Mouse (Mus musculus) CH12.LX (cell line): Measurements from ENCODE around the gene Hoxb8. TPM values are rescaled to one million over a fixed set of nuclear protein-coding genes. Genes with fewer than 3 reads are reported as not detected.

Source experiments
- DNase-seq: peaks from one replicate; pipeline ENCODE4 v3.0.0-alpha.2; 2013; ENCODE audit errors: extremely low read depth
- H3K27ac ChIP-seq: 2 replicates; pipeline ENCODE4 v1.5.1; 2012; ENCODE audit warnings: low read depth, mild to moderate bottlenecking, control low read depth, moderate library complexity; ENCODE audit not compliant: insufficient read depth
- H3K27me3 ChIP-seq: replicated peaks from 2 replicates; pipeline ENCODE3; 2012; ENCODE audit warnings: inconsistent platforms
- H3K36me3 ChIP-seq, 2 experiments: replicated peaks in 1 of 2; 2 replicates each; pipeline versions ENCODE3 to v1.6.1; 2012; ENCODE audit warnings: inconsistent platforms in 1 of 2, low read length in 1 of 2, mild to moderate bottlenecking in 1 of 2, mixed read lengths in 1 of 2, moderate library complexity in 1 of 2; ENCODE audit not compliant: control insufficient read depth in 1 of 2, insufficient read depth in 1 of 2
- H3K4me1 ChIP-seq, 2 experiments: 2 replicates each; pipeline ENCODE4 v1.6.1; 2012; ENCODE audit warnings: inconsistent platforms in 1 of 2, moderate library complexity in 1 of 2; ENCODE audit not compliant: insufficient read depth in 2 of 2, control insufficient read depth in 1 of 2
- H3K4me2 ChIP-seq: 2 replicates; pipeline ENCODE4 v1.6.1; 2012; ENCODE audit warnings: low read depth, mild to moderate bottlenecking, control low read depth; ENCODE audit not compliant: poor library complexity, insufficient read depth, severe bottlenecking
- H3K4me3 ChIP-seq, 3 experiments: fragments of 150-350 bp in 1 of 3; sonication (generic) in 1 of 3; replicated peaks in 1 of 3; 2 replicates each; pipeline versions ENCODE3 to v1.5.1; 2011 to 2012; ENCODE audit warnings: low read depth in 2 of 3, low read length in 2 of 3, mild to moderate bottlenecking in 2 of 3, moderate library complexity in 2 of 3, control low read depth in 1 of 3, improper control_type of control experiment in 1 of 3, inconsistent platforms in 1 of 3, mixed read lengths in 1 of 3; ENCODE audit not compliant: poor library complexity in 1 of 3
- H3K79me2 ChIP-seq: replicated peaks from 2 replicates; pipeline ENCODE4 v1.6.1; 2012; ENCODE audit warnings: mild to moderate bottlenecking, moderate library complexity; ENCODE audit not compliant: control insufficient read depth, poor library complexity, insufficient read depth, severe bottlenecking; ENCODE audit errors: extremely low read depth
- H3K9ac ChIP-seq: 2 replicates; pipeline ENCODE4 v1.6.1; 2012; ENCODE audit warnings: low read depth, mild to moderate bottlenecking, control low read depth, moderate library complexity; ENCODE audit not compliant: insufficient read depth
- H3K9me3 ChIP-seq: replicated peaks from 2 replicates; pipeline ENCODE3; 2012; ENCODE audit warnings: low read length, inconsistent platforms, mixed read lengths
- CHD1 ChIP-seq: IDR thresholded peaks from 2 replicates; pipeline ENCODE4 v1.6.1; 2012; ENCODE audit warnings: low read depth, low read length, improper control_type of control experiment, inconsistent platforms
- CTCF ChIP-seq, 2 experiments: IDR thresholded peaks in 1 of 2; conservative IDR thresholded peaks in 1 of 2; 2 replicates each; pipeline ENCODE4 v1.5.1; 2011 to 2012; ENCODE audit warnings: low read depth in 2 of 2, low read length in 2 of 2, improper control_type of control experiment in 1 of 2, inconsistent platforms in 1 of 2, mild to moderate bottlenecking in 1 of 2, moderate library complexity in 1 of 2
- E2F4 ChIP-seq: IDR thresholded peaks from 2 replicates; pipeline ENCODE4 v1.6.1; 2011; ENCODE audit warnings: low read depth, low read length, improper control_type of control experiment; ENCODE audit not compliant: insufficient replicate concordance
- EP300 ChIP-seq: IDR thresholded peaks from 2 replicates; pipeline ENCODE4 v1.6.1; 2011; ENCODE audit warnings: low read length, improper control_type of control experiment
- GABPA ChIP-seq: IDR thresholded peaks from 2 replicates; pipeline ENCODE4 v1.6.1; 2012; ENCODE audit warnings: low read depth, low read length, improper control_type of control experiment, inconsistent platforms; ENCODE audit not compliant: insufficient replicate concordance
- HCFC1 ChIP-seq: IDR thresholded peaks from 2 replicates; pipeline ENCODE4 v1.6.1; 2012; ENCODE audit warnings: low read depth, mild to moderate bottlenecking, inconsistent platforms, low read length, improper control_type of control experiment
- JUND ChIP-seq: conservative IDR thresholded peaks from 2 replicates; pipeline ENCODE4 v1.6.1; 2011; ENCODE audit warnings: low read depth, low read length, improper control_type of control experiment
- KAT2A ChIP-seq: IDR thresholded peaks from 2 replicates; pipeline ENCODE4 v1.6.1; 2012; ENCODE audit warnings: low read length, improper control_type of control experiment, inconsistent platforms; ENCODE audit not compliant: insufficient replicate concordance
- MAX ChIP-seq: IDR thresholded peaks from 2 replicates; pipeline ENCODE4 v1.6.1; 2011; ENCODE audit warnings: low read length, improper control_type of control experiment
- NELFE ChIP-seq: IDR thresholded peaks from 2 replicates; pipeline ENCODE4 v1.6.1; 2011; ENCODE audit warnings: low read depth, low read length, improper control_type of control experiment
- PAX5 ChIP-seq: IDR thresholded peaks from 2 replicates; pipeline ENCODE4 v1.6.1; 2012; ENCODE audit warnings: low read length, inconsistent platforms, mixed read lengths
- POLR2AphosphoS2 ChIP-seq: IDR thresholded peaks from 2 replicates; pipeline ENCODE4 v1.6.1; 2011; ENCODE audit warnings: low read depth, low read length, improper control_type of control experiment
- RAD21 ChIP-seq: IDR thresholded peaks from 2 replicates; pipeline ENCODE4 v1.6.1; 2011; ENCODE audit warnings: low read depth, mild to moderate bottlenecking, low read length, improper control_type of control experiment, moderate library complexity
- RCOR1 ChIP-seq: conservative IDR thresholded peaks from 2 replicates; pipeline ENCODE4 v1.6.1; 2012; ENCODE audit warnings: low read depth, mild to moderate bottlenecking, inconsistent platforms, low read length, improper control_type of control experiment
- TCF12 ChIP-seq: IDR thresholded peaks from 2 replicates; pipeline ENCODE4 v1.6.1; 2014; ENCODE audit warnings: low read depth, mild to moderate bottlenecking, inconsistent platforms, low read length, improper control_type of control experiment
- USF1 ChIP-seq: IDR thresholded peaks from 2 replicates; pipeline ENCODE4 v1.6.1; 2014; ENCODE audit warnings: low read depth, mild to moderate bottlenecking, inconsistent platforms, low read length, improper control_type of control experiment
- ZC3H11A ChIP-seq: IDR thresholded peaks from 2 replicates; pipeline ENCODE4 v1.6.1; 2012; ENCODE audit warnings: low read depth, mild to moderate bottlenecking, inconsistent platforms, low read length, improper control_type of control experiment
- ZNF384 ChIP-seq: IDR thresholded peaks from 2 replicates; pipeline ENCODE4 v1.6.1; 2012; ENCODE audit warnings: low read depth, low read length, improper control_type of control experiment, inconsistent platforms
- dilution Hi-C: fragments of 300-500 bp; cut with MboI; formaldehyde crosslinking; loops from 2 replicates; pipeline ENCODE4 v1.14.3; 2020; ENCODE audit warnings: low sequenced_read_pairs; ENCODE audit not compliant: extremely low pct_unique_long_range_greater_than_20kb, extremely low pct_ligation_motif_present
- in situ Hi-C: fragments of 300-500 bp; cut with MboI; formaldehyde crosslinking; loops from 3 replicates; pipeline ENCODE4 v1.14.3; 2019; ENCODE audit warnings: low sequenced_read_pairs, low pct_ligation_motif_present, low pct_unique_long_range_greater_than_20kb, mixed read lengths
- polyA plus RNA-seq: library from polyadenylated mRNA; unstranded; fragments of >175 nt; gene quantifications from 2 replicates; pipeline ENCODE4 v1.2.1, GENCODE M21; 2012; ENCODE audit warnings: low read depth; ENCODE audit not compliant: insufficient read length
- total RNA-seq, 2 experiments: library from RNA; depleted of rRNA; stranded (reverse); fragments of 300-350 nt in 1 of 2; fragments of >200 nt in 1 of 2; gene quantifications; 2 replicates each; pipeline ENCODE4 v1.2.3; 2012 to 2014

The Hoxb8 gene
- total and polyA plus RNA-seq, 3 experiments, result not detected

DNA sequence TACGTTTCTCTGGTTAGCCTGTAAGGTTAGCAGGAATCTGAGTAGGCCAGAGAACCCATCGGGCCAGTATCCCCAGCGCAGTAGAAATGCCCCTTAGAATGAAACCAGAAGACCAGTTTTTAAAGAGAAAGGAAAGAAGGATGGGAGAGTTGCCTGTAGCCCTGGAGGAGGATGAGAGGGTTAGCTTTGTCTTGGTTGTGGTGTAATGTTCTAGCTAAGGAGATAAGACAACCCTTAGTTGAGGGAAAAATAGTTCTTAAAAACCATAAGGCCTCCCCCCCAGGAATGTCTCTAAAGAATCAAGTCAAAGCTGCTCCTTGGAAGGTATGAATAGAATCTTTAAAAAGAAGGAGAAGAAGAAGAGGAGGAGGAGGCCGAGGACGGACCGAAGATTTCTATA, 41.0 kb downstream of the Hoxb8 start:
- H3K9ac ChIP-seq, result no peak overlapping the region
- peaks cover 3 to 11% of the 10 kb centered on the region in 2 experiments; a peak in 2 of 4 replicates for H3K4me1 ChIP-seq
- H3K4me3 ChIP-seq, result no peak overlapping the region
- in situ Hi-C loops, result loop anchor here (25.0 kb wide), 1 partner anchor 215 kb away; no protein-coding TSS in a partner anchor
- no peaks in the 10 kb centered on the region for H3K27me3 ChIP-seq
- TF ChIP-seq CHD1, result no peak
- no peak for TF ChIP-seq RAD21
- TF ChIP-seq RCOR1, result no peak
- TF ChIP-seq POLR2AphosphoS2, result no peak
- no peak for TF ChIP-seq USF1
- no peak for TF ChIP-seq PAX5
- TF ChIP-seq TCF12, result no peak
- dilution Hi-C loops, result no loop called here
- no peaks in the 10 kb centered on the region for H3K79me2 ChIP-seq
- no peaks in the 10 kb centered on the region for H3K9me3 ChIP-seq
- no peak overlapping the region for H3K27ac ChIP-seq
- no peak overlapping the region for H3K4me2 ChIP-seq
- peaks cover 0 to 11% of the 10 kb centered on the region in 2 experiments for H3K36me3 ChIP-seq
- no peak for DNase-seq

- in situ Hi-C loops, result loop anchor here (25.0 kb wide), 1 partner anchor 214 kb away; no protein-coding TSS in a partner anchor
- Histone ChIP-seq H3K27me3 (no peaks in the 10 kb centered on the region), H3K36me3 (peaks cover 0 to 11% of the 10 kb centered on the region in 2 experiments), H3K27ac (no peak within 1 kb of the TSS), H3K4me3 (no peak within 1 kb of the TSS), H3K9me3 (no peaks in the 10 kb centered on the region), H3K9ac (no peak within 1 kb of the TSS), H3K4me2 (no peak within 1 kb of the TSS), H3K79me2 (no peaks in the 10 kb centered on the region), H3K4me1 (peaks cover 0 to 7% of the 10 kb centered on the region in 2 experiments; a peak in 2 of 4 replicates)
- dilution Hi-C loops, result no loop called here
- TF ChIP-seq CTCF (conservative IDR thresholded peaks at IDR 0.05 in 1 of 2, IDR thresholded peaks at IDR 0.05 in 1 of 2; ENCODE audit: low read depth in 2 of 2, low read length in 2 of 2) (no peak), MAX (no peak), GABPA (no peak), RAD21 (no peak), ZNF384 (no peak), PAX5 (no peak), ZC3H11A (no peak), NELFE (no peak), KAT2A (no peak), TCF12 (no peak), EP300 (no peak), E2F4 (no peak), JUND (no peak), HCFC1 (no peak)
- no peak for DNase-seq
Observed at GRCm38 (mm10) chr11:96323154-96323553, 41.4 kb downstream of the Hoxb8 start, which contains the start of gene Hoxb3. Gene Hoxb3, plus strand, starts transcription at chr11:96323326.
